Mouse (Mus musculus) liver, embryonic 12.5 days (tissue): ENCODE measurements at regions not wholly inside any gene's neighbourhood (a gene's known extent, or its start where the extent isn't known, plus 50 kb on each side); places are given as distances from the start of the nearest gene placed in this dataset.

Experiments
- ATAC-seq: fragments of 200-750 bp; cut with Nextera tagmentation; 2 replicates; pipeline ENCODE4 v1.8.0; 2017; ENCODE audit warnings: moderate number of reproducible peaks, mild to moderate bottlenecking, moderate library complexity
- H3K27ac ChIP-seq: fragments of 300-500 bp; sonication (generic); 2 replicates; pipeline ENCODE4 v1.5.1; 2016; ENCODE audit warnings: mild to moderate bottlenecking
- H3K27me3 ChIP-seq: fragments of 300-500 bp; sonication (generic); replicated peaks from 2 replicates; pipeline ENCODE4 v1.6.1; 2016; ENCODE audit warnings: mild to moderate bottlenecking, moderate library complexity
- H3K36me3 ChIP-seq: fragments of 300-500 bp; sonication (generic); 2 replicates; pipeline ENCODE4 v1.6.1; 2016; ENCODE audit warnings: mild to moderate bottlenecking, moderate library complexity
- H3K4me1 ChIP-seq: fragments of 300-500 bp; sonication (generic); 2 replicates; pipeline ENCODE4 v1.6.1; 2016
- H3K4me2 ChIP-seq: fragments of 300-500 bp; sonication (generic); 2 replicates; pipeline ENCODE4 v1.6.1; 2016; ENCODE audit warnings: mild to moderate bottlenecking, moderate library complexity
- H3K4me3 ChIP-seq: fragments of 300-500 bp; sonication (generic); 2 replicates; pipeline ENCODE4 v1.5.1; 2016; ENCODE audit warnings: mild to moderate bottlenecking, moderate library complexity
- H3K9ac ChIP-seq: fragments of 300-500 bp; sonication (generic); 2 replicates; pipeline ENCODE4 v1.6.1; 2016; ENCODE audit warnings: mild to moderate bottlenecking, moderate library complexity
- H3K9me3 ChIP-seq: fragments of 300-500 bp; sonication (generic); replicated peaks from 2 replicates; pipeline ENCODE4 v1.6.1; 2016; ENCODE audit warnings: mild to moderate bottlenecking, moderate library complexity
- WGBS: fragments of 180-500 bp; shearing (Covaris S2); methylation state at CpG from one replicate; pipeline ENCODE4 v1.1.7; 2016; ENCODE audit not compliant: insufficient replicate concordance; 5-methylcytosine and 5-hydroxymethylcytosine counted together

- WGBS, result 58% methylated on average over 8 of the region's 8 CpGs
- H3K27ac ChIP-seq, result no peak overlapping the region
- H3K9ac ChIP-seq, result no peak overlapping the region
- no peak overlapping the region for H3K4me3 ChIP-seq
- no peak overlapping the region for H3K4me2 ChIP-seq
- no peak for ATAC-seq
- no peaks in the 10 kb centered on the region for H3K4me1 ChIP-seq
- 0 out of 2 replicates have a peak, but pooled peaks cover 2% of the 10 kb centered on the region for H3K27me3 ChIP-seq
- no peaks in the 10 kb centered on the region for H3K36me3 ChIP-seq
- no peaks in the 10 kb centered on the region; the same call in 1 of the 2 replicates for H3K9me3 ChIP-seq
Observed at GRCm38 (mm10) chr9:61789066-61789897, 125.1 kb downstream of the Rplp1 start.

- Histone ChIP-seq H3K9me3 (no peaks in the 10 kb centered on the region), H3K36me3 (no peaks in the 10 kb centered on the region), H3K4me1 (no peaks in the 10 kb centered on the region), H3K4me3 (no peak overlapping the region), H3K27me3 (0 out of 2 replicates have a peak, but pooled peaks cover 18% of the 10 kb centered on the region), H3K4me2 (no peak overlapping the region), H3K27ac (no peak overlapping the region), H3K9ac (no peak overlapping the region)
- WGBS, result 64% methylated on average over 8 of the region's 8 CpGs
- no peak for ATAC-seq
Observed at GRCm38 (mm10) chr9:61781469-61781868, 132.9 kb downstream of the Rplp1 start.

DNA sequence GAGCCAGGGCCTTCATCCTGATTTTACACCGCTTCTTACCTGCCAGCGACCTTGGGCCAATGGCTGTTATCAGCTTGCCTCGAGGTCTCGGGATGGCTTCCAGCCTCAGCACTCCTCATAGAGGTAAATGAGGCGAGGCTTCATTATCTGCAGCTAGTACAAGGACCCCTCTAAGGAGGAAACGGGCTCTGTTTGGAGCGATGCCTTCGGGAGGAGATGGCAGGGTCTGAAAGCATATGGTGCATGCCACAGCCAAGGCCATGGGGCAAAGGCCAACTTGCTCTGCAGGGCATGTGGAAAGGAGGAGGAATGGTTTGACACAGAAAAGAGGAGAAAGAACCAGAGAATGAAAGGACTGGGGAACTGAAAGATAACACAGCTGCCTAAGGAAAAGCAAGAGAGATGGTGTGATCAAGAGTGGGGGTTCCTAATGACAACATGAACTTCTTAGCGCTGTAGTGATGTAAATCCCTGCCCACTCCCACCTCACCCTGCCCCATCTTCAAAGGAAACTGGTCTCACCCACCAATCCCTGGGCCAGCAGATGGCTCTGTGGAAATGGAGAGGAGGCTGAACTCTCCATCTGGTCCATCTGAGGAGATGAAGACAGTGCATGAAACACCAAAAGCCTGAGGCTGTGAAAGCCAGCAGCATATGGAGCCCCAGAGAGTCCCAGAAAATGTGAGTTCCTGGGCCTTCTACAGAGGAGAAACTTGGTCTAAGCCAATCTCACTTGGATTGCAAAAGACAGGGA is 134.0 kb downstream of the Rplp1 start:
- H3K9me3 ChIP-seq, result no peaks in the 10 kb centered on the region
- no peak for ATAC-seq
- no peak overlapping the region for H3K27ac ChIP-seq
- H3K4me1 ChIP-seq, result no peaks in the 10 kb centered on the region
- 64% methylated on average over 9 of the region's 9 CpGs for WGBS
- no peaks in the 10 kb centered on the region for H3K36me3 ChIP-seq
- H3K9ac ChIP-seq, result no peak overlapping the region
- no peak overlapping the region for H3K4me3 ChIP-seq
- 0 out of 2 replicates have a peak, but pooled peaks cover 18% of the 10 kb centered on the region for H3K27me3 ChIP-seq
- no peak overlapping the region for H3K4me2 ChIP-seq

DNA sequence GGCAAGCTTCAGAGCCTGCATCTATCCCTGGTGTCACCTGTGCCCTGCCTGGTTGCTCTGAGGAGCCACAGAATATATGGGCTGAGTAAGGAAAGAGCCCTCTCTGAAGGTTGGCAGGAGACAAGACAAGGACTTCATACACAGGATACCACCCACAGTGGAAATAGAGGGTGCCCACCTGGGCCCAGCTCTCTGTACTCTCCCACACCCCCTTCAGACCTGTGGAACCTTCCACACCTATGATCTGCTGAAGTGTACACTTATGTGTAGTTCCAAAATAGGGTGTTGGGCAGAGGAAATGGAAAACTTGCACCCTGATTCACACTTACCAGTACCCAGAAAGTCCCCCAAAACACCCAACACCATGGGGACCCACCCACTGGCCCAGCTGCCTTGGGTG is 135.2 kb downstream of the Rplp1 start:
- ATAC-seq, result no peak
- Histone ChIP-seq H3K27ac (no peak overlapping the region), H3K9ac (no peak overlapping the region), H3K27me3 (0 out of 2 replicates have a peak, but pooled peaks cover 15% of the 10 kb centered on the region), H3K4me1 (no peaks in the 10 kb centered on the region), H3K4me2 (no peak overlapping the region), H3K4me3 (no peak overlapping the region), H3K9me3 (no peaks in the 10 kb centered on the region), H3K36me3 (no peaks in the 10 kb centered on the region)

GRCm38 (mm10) chr9:61776446-61776845 is 137.9 kb downstream of the Rplp1 start:
- Histone ChIP-seq H3K9ac (no peak overlapping the region), H3K4me2 (no peak overlapping the region), H3K4me1 (no peaks in the 10 kb centered on the region), H3K9me3 (no peaks in the 10 kb centered on the region), H3K4me3 (no peak overlapping the region), H3K36me3 (no peaks in the 10 kb centered on the region), H3K27me3 (0 out of 2 replicates have a peak, but pooled peaks cover 9% of the 10 kb centered on the region), H3K27ac (no peak overlapping the region)
- no peak for ATAC-seq
- WGBS, result 58% methylated on average over 2 of the region's 2 CpGs

- Histone ChIP-seq H3K36me3 (no peaks in the 10 kb centered on the region), H3K4me2 (no peak overlapping the region), H3K4me1 (no peaks in the 10 kb centered on the region), H3K9me3 (no peaks in the 10 kb centered on the region), H3K27ac (no peak overlapping the region), H3K9ac (no peak overlapping the region), H3K4me3 (no peak overlapping the region), H3K27me3 (no peaks in the 10 kb centered on the region)
- no peak for ATAC-seq
- WGBS, result 67% methylated on average over 17 of the region's 17 CpGs
Observed at GRCm38 (mm10) chr9:61770207-61770955, 144.0 kb downstream of the Rplp1 start.

- Histone ChIP-seq H3K27me3 (no peaks in the 10 kb centered on the region; the same call in 1 of the 2 replicates), H3K9ac (no peak overlapping the region), H3K36me3 (no peaks in the 10 kb centered on the region), H3K4me2 (no peak overlapping the region), H3K9me3 (no peaks in the 10 kb centered on the region), H3K4me1 (no peaks in the 10 kb centered on the region), H3K4me3 (no peak overlapping the region), H3K27ac (no peak overlapping the region)
- WGBS, result 76% methylated on average over 6 of the region's 6 CpGs
- ATAC-seq, result no peak
Observed at GRCm38 (mm10) chr9:61766187-61766586, 148.2 kb downstream of the Rplp1 start.

- Histone ChIP-seq H3K4me2 (no peak overlapping the region), H3K4me1 (no peaks in the 10 kb centered on the region), H3K9me3 (no peaks in the 10 kb centered on the region), H3K4me3 (no peak overlapping the region), H3K9ac (no peak overlapping the region), H3K36me3 (no peaks in the 10 kb centered on the region), H3K27ac (no peak overlapping the region), H3K27me3 (no peaks in the 10 kb centered on the region; the same call in 1 of the 2 replicates)
- ATAC-seq, result no peak
- 40% methylated on average over 5 of the region's 5 CpGs for WGBS
Observed at GRCm38 (mm10) chr9:61765366-61765765, 149.0 kb downstream of the Rplp1 start.

DNA sequence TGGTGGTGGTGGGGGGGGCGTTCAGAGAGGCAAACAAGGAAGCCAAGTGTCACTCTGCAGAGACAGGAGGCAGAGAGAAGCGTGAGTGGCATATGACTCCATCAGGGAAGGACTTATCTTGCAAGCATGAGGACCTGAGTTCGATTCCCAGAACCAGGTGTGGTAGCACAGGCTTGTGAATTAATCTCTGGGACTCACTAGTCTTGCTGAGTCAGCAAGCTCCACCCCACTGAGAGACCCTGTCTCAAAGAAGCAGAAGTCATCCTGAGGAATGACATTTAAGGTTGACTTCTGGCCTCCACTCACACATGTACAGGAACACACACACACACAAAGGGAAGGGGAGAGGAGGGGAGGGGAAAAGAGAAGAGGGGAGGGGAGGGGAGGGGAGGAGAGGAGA is 156.5 kb downstream of the Rplp1 start:
- WGBS, result 36% methylated on average over 3 of the region's 3 CpGs
- no peaks in the 10 kb centered on the region; the same call in 1 of the 2 replicates for H3K27me3 ChIP-seq
- no peak overlapping the region for H3K4me3 ChIP-seq
- H3K36me3 ChIP-seq, result no peaks in the 10 kb centered on the region
- no peak for ATAC-seq
- no peak overlapping the region for H3K27ac ChIP-seq
- H3K9ac ChIP-seq, result no peak overlapping the region
- no peaks in the 10 kb centered on the region for H3K9me3 ChIP-seq
- no peaks in the 10 kb centered on the region for H3K4me1 ChIP-seq
- H3K4me2 ChIP-seq, result no peak overlapping the region

DNA sequence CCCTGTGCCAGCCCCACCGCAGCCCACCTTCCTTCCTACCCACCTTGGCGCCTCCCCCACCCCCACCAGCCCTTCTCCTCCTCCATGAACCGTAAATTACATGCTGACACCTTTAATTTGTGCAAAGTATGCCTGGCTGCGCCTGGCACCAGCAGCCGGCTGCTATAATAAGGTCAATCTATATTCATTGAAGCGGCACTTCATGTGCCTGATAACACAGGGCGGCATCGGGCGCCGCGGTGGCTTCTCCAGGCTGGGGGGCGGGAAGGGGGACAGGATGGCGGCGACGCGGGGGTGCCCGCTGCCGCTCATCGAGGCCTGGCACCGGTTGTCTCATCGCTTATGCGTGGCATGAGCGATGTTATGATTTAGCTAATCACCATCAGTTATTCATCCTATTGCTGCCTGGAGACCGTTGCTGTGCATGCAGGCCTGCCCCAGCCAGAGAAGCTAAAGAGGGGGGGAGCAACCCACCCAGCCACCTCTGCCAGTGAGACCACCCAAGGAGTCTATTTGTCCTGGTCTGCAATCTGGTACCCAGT is 157.5 kb downstream of the Rplp1 start:
- Histone ChIP-seq H3K9ac (no peak overlapping the region), H3K4me2 (no peak overlapping the region), H3K36me3 (no peaks in the 10 kb centered on the region), H3K27ac (no peak overlapping the region), H3K9me3 (no peaks in the 10 kb centered on the region), H3K27me3 (no peaks in the 10 kb centered on the region; the same call in 1 of the 2 replicates), H3K4me1 (no peaks in the 10 kb centered on the region), H3K4me3 (no peak overlapping the region)
- WGBS, result 68% methylated on average over 24 of the region's 24 CpGs
- no peak for ATAC-seq

GRCm38 (mm10) chr9:61756224-61756800 is 158.0 kb downstream of the Rplp1 start:
- H3K27ac ChIP-seq, result no peak overlapping the region
- H3K4me3 ChIP-seq, result no peak overlapping the region
- no peaks in the 10 kb centered on the region; the same call in 1 of the 2 replicates for H3K27me3 ChIP-seq
- no peaks in the 10 kb centered on the region for H3K9me3 ChIP-seq
- no peak overlapping the region for H3K9ac ChIP-seq
- no peak for ATAC-seq
- H3K4me1 ChIP-seq, result no peaks in the 10 kb centered on the region
- H3K36me3 ChIP-seq, result no peaks in the 10 kb centered on the region
- H3K4me2 ChIP-seq, result no peak overlapping the region
- 54% methylated on average over 15 of the region's 15 CpGs for WGBS
